Mouse (Mus musculus): ENCODE measurements at regions not wholly inside any gene's neighbourhood (a gene's known extent, or its start where the extent isn't known, plus 50 kb on each side); places are given as distances from the start of the nearest gene placed in this dataset.
A peak's percentile ranks its signal among the peaks of the same experiment; 100 is the strongest.

- H3K36me3 ChIP-seq (ENCODE audit: control insufficient read depth, insufficient read depth, low read length), result no peaks in the 10 kb centered on the region
- H3K27me3 ChIP-seq (ENCODE audit: control insufficient read depth, insufficient read depth, low read length), result no peaks in the 10 kb centered on the region
- no peak overlapping the region for H3K4me2 ChIP-seq (ENCODE audit: low read depth, low read length)
- H3K27ac ChIP-seq (ENCODE audit: low read depth, low read length), result no peak overlapping the region
- no peak overlapping the region for H3K9ac ChIP-seq (replicated peaks; ENCODE audit: low read depth, low read length)
- no peak for ATAC-seq (ENCODE audit: low read depth)
- H3K4me1 ChIP-seq (ENCODE audit: control insufficient read depth, insufficient read depth, low read length), result peaks cover 2% of the 10 kb centered on the region; the same call in 1 of the 2 replicates
- no peak overlapping the region for H3K4me3 ChIP-seq (ENCODE audit: low read depth, low read length)
- no peaks in the 10 kb centered on the region for H3K9me3 ChIP-seq (ENCODE audit: control insufficient read depth, low read length)
- 54% methylated on average over 11 of the region's 11 CpGs for WGBS
Observed at GRCm38 (mm10) chr2:63856462-63857054, 241.3 kb downstream of the Fign start.

- H3K4me1 ChIP-seq (ENCODE audit: control insufficient read depth, insufficient read depth, low read length), result peaks cover 2% of the 10 kb centered on the region; the same call in 1 of the 2 replicates
- 91% methylated on average over 5 of the region's 5 CpGs for whole genome bisulfite sequencing
- H3K4me2 ChIP-seq (ENCODE audit: low read depth, low read length), result no peak overlapping the region
- no peak for ATAC-seq (ENCODE audit: low read depth)
- no peak overlapping the region for H3K27ac ChIP-seq (ENCODE audit: low read depth, low read length)
- no peak overlapping the region for H3K9ac ChIP-seq (replicated peaks; ENCODE audit: low read depth, low read length)
- H3K27me3 ChIP-seq (ENCODE audit: control insufficient read depth, insufficient read depth, low read length), result no peaks in the 10 kb centered on the region
- H3K36me3 ChIP-seq (ENCODE audit: control insufficient read depth, insufficient read depth, low read length), result no peaks in the 10 kb centered on the region
- no peak overlapping the region for H3K4me3 ChIP-seq (ENCODE audit: low read depth, low read length)
- no peaks in the 10 kb centered on the region for H3K9me3 ChIP-seq (ENCODE audit: control insufficient read depth, low read length)
Observed at GRCm38 (mm10) chr2:63855476-63855875, 242.4 kb downstream of the Fign start.

GRCm38 (mm10) chr2:63854198-63854875 lies 243.5 kb downstream of the Fign start:
- ATAC-seq (ENCODE audit: low read depth), result peak; percentile 5; the same call in 1 of the 2 replicates
- WGBS, result 19% methylated on average over 1 of the region's 1 CpGs

GRCm38 (mm10) chr2:63853226-63853625 lies 244.6 kb downstream of the Fign start:
- Histone ChIP-seq H3K27me3 (ENCODE audit: control insufficient read depth, insufficient read depth, low read length) (no peaks in the 10 kb centered on the region), H3K9me3 (ENCODE audit: control insufficient read depth, low read length) (no peaks in the 10 kb centered on the region), H3K4me2 (ENCODE audit: low read depth, low read length) (no peak overlapping the region), H3K27ac (ENCODE audit: low read depth, low read length) (no peak overlapping the region), H3K36me3 (ENCODE audit: control insufficient read depth, insufficient read depth, low read length) (no peaks in the 10 kb centered on the region), H3K9ac (replicated peaks; ENCODE audit: low read depth, low read length) (no peak overlapping the region), H3K4me1 (ENCODE audit: control insufficient read depth, insufficient read depth, low read length) (peaks cover 5% of the 10 kb centered on the region; the same call in 1 of the 2 replicates), H3K4me3 (ENCODE audit: low read depth, low read length) (no peak overlapping the region)
- ATAC-seq (ENCODE audit: low read depth), result no peak
- WGBS, result 47% methylated on average over 10 of the region's 10 CpGs

More at GRCm38 (mm10) chr2:63854198-63854875, 243.5 kb downstream of the Fign start:
- H3K4me3 ChIP-seq (ENCODE audit: low read depth, low read length), result no peak overlapping the region
- no peak overlapping the region for H3K9ac ChIP-seq (replicated peaks; ENCODE audit: low read depth, low read length)
- H3K4me2 ChIP-seq (ENCODE audit: low read depth, low read length), result no peak overlapping the region
- no peak overlapping the region for H3K27ac ChIP-seq (ENCODE audit: low read depth, low read length)
- H3K27me3 ChIP-seq (ENCODE audit: control insufficient read depth, insufficient read depth, low read length), result no peaks in the 10 kb centered on the region
- H3K9me3 ChIP-seq (ENCODE audit: control insufficient read depth, low read length), result no peaks in the 10 kb centered on the region
- H3K36me3 ChIP-seq (ENCODE audit: control insufficient read depth, insufficient read depth, low read length), result no peaks in the 10 kb centered on the region
- peaks cover 5% of the 10 kb centered on the region; the same call in 1 of the 2 replicates for H3K4me1 ChIP-seq (ENCODE audit: control insufficient read depth, insufficient read depth, low read length)

GRCm38 (mm10) chr2:63852287-63852686 lies 245.6 kb downstream of the Fign start:
- peak; percentile 85 for ATAC-seq (ENCODE audit: low read depth)
- peaks cover 5% of the 10 kb centered on the region; the same call in 1 of the 2 replicates for H3K4me1 ChIP-seq (ENCODE audit: control insufficient read depth, insufficient read depth, low read length)
- H3K9me3 ChIP-seq (ENCODE audit: control insufficient read depth, low read length), result no peaks in the 10 kb centered on the region
- H3K36me3 ChIP-seq (ENCODE audit: control insufficient read depth, insufficient read depth, low read length), result no peaks in the 10 kb centered on the region
- H3K27ac ChIP-seq (ENCODE audit: low read depth, low read length), result no peak overlapping the region
- 22% methylated on average over 6 of the region's 6 CpGs for WGBS
- no peak overlapping the region for H3K9ac ChIP-seq (replicated peaks; ENCODE audit: low read depth, low read length)
- H3K4me2 ChIP-seq (ENCODE audit: low read depth, low read length), result no peak overlapping the region
- no peak overlapping the region for H3K4me3 ChIP-seq (ENCODE audit: low read depth, low read length)
- no peaks in the 10 kb centered on the region for H3K27me3 ChIP-seq (ENCODE audit: control insufficient read depth, insufficient read depth, low read length)

GRCm38 (mm10) chr2:63850033-63850432 lies 247.8 kb downstream of the Fign start:
- H3K27ac ChIP-seq (ENCODE audit: low read depth, low read length), result no peak overlapping the region
- no peak overlapping the region for H3K4me3 ChIP-seq (ENCODE audit: low read depth, low read length)
- H3K4me1 ChIP-seq (ENCODE audit: control insufficient read depth, insufficient read depth, low read length), result peaks cover 5% of the 10 kb centered on the region; the same call in 1 of the 2 replicates
- H3K9me3 ChIP-seq (ENCODE audit: control insufficient read depth, low read length), result no peaks in the 10 kb centered on the region
- H3K36me3 ChIP-seq (ENCODE audit: control insufficient read depth, insufficient read depth, low read length), result no peaks in the 10 kb centered on the region
- ATAC-seq (ENCODE audit: low read depth), result peak; percentile 35; the same call in 1 of the 2 replicates
- H3K9ac ChIP-seq (replicated peaks; ENCODE audit: low read depth, low read length), result no peak overlapping the region
- H3K27me3 ChIP-seq (ENCODE audit: control insufficient read depth, insufficient read depth, low read length), result no peaks in the 10 kb centered on the region
- 52% methylated on average over 5 of the region's 5 CpGs for WGBS
- H3K4me2 ChIP-seq (ENCODE audit: low read depth, low read length), result no peak overlapping the region

- 69% methylated on average over 6 of the region's 6 CpGs for WGBS
- Histone ChIP-seq H3K9me3 (ENCODE audit: control insufficient read depth, low read length) (no peaks in the 10 kb centered on the region), H3K36me3 (ENCODE audit: control insufficient read depth, insufficient read depth, low read length) (no peaks in the 10 kb centered on the region), H3K9ac (replicated peaks; ENCODE audit: low read depth, low read length) (no peak overlapping the region), H3K4me3 (ENCODE audit: low read depth, low read length) (no peak overlapping the region), H3K27me3 (ENCODE audit: control insufficient read depth, insufficient read depth, low read length) (no peaks in the 10 kb centered on the region), H3K4me1 (ENCODE audit: control insufficient read depth, insufficient read depth, low read length) (peaks cover 5% of the 10 kb centered on the region; the same call in 1 of the 2 replicates), H3K27ac (ENCODE audit: low read depth, low read length) (no peak overlapping the region), H3K4me2 (ENCODE audit: low read depth, low read length) (no peak overlapping the region)
- ATAC-seq (ENCODE audit: low read depth), result no peak
Observed at GRCm38 (mm10) chr2:63849486-63849885, 248.4 kb downstream of the Fign start.

- Histone ChIP-seq H3K27me3 (ENCODE audit: control insufficient read depth, insufficient read depth, low read length) (no peaks in the 10 kb centered on the region), H3K4me2 (ENCODE audit: low read depth, low read length) (no peak overlapping the region), H3K9ac (replicated peaks; ENCODE audit: low read depth, low read length) (no peak overlapping the region), H3K4me3 (ENCODE audit: low read depth, low read length) (no peak overlapping the region), H3K36me3 (ENCODE audit: control insufficient read depth, insufficient read depth, low read length) (no peaks in the 10 kb centered on the region), H3K27ac (ENCODE audit: low read depth, low read length) (no peak overlapping the region), H3K9me3 (ENCODE audit: control insufficient read depth, low read length) (no peaks in the 10 kb centered on the region), H3K4me1 (ENCODE audit: control insufficient read depth, insufficient read depth, low read length) (no peaks in the 10 kb centered on the region)
- no peak for ATAC-seq (ENCODE audit: low read depth)
- 84% methylated on average over 4 of the region's 4 CpGs for WGBS
Observed at GRCm38 (mm10) chr2:63832041-63832714, 265.7 kb downstream of the Fign start.

GRCm38 (mm10) chr2:63830431-63830830 lies 267.4 kb downstream of the Fign start:
- 86% methylated on average over 5 of the region's 5 CpGs for WGBS
- ATAC-seq (ENCODE audit: low read depth), result no peak
- H3K27ac ChIP-seq (ENCODE audit: low read depth, low read length), result no peak overlapping the region
- H3K36me3 ChIP-seq (ENCODE audit: control insufficient read depth, insufficient read depth, low read length), result no peaks in the 10 kb centered on the region
- H3K4me1 ChIP-seq (ENCODE audit: control insufficient read depth, insufficient read depth, low read length), result no peaks in the 10 kb centered on the region
- H3K27me3 ChIP-seq (ENCODE audit: control insufficient read depth, insufficient read depth, low read length), result no peaks in the 10 kb centered on the region
- H3K4me3 ChIP-seq (ENCODE audit: low read depth, low read length), result no peak overlapping the region
- no peak overlapping the region for H3K9ac ChIP-seq (replicated peaks; ENCODE audit: low read depth, low read length)
- H3K9me3 ChIP-seq (ENCODE audit: control insufficient read depth, low read length), result no peaks in the 10 kb centered on the region
- H3K4me2 ChIP-seq (ENCODE audit: low read depth, low read length), result no peak overlapping the region

Measured in neural tube, embryonic 14.5 days (tissue).